Mouse (Mus musculus): ENCODE results near the gene Senp7. TPM values are rescaled to one million over a fixed set of nuclear protein-coding genes. Genes with fewer than 3 reads are reported as not detected.
"Not testable (repeated sequence)": the region's sequence is repeated elsewhere in the genome, so short reads cannot be mapped to it uniquely, and the experiment has no call there.

The Senp7 gene
- total RNA-seq, 1 experiment from 2014 or later = 32.9 TPM

DNA sequence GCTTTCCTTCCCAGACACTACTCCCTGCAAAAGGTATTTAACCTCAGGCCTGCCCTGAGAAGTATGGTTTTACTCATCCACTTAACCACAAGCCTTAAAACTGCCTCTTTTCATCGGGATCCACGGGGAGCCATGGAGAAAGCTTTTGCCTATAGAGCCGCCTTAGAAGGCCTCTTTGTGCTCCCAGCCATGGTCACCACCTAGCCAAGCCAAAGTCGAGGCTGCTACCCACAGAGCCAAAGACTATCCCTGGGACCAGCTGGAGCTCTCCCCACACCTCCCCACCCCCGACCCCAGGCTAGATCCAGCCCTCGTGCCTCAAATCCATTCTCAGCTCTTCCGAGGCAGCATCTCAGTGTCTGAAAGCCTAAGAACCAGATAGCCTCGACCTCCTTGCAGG lies 18.0 kb downstream of the Senp7 start:
- no peak for DNase-seq

DNA sequence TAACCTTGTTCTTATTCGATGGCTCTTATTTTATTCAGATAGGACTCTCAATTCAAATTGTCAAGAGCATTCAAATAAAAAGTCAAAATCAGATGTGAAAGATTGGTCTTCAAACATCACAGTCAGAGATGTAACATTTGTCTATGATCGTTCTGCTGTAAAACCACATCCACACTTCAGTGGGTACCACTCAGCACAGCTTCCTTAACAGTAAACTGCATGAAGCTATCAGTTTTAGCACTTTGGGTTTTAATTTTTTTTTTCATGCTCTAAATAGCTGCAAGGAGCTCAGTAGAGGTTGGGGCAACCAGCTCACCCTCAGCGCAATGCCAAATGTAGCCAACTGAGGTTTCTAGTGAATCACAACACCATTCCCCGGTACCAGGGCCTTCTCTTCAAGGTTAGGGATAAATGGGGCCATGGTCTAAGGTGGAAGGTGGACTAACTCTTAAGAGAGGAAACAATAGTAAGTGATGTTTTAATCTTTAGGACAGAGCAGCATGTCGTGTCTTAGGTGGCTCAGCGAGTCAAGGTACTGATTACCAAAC lies 20.5 kb downstream of the Senp7 start:
- no peak for DNase-seq

DNA sequence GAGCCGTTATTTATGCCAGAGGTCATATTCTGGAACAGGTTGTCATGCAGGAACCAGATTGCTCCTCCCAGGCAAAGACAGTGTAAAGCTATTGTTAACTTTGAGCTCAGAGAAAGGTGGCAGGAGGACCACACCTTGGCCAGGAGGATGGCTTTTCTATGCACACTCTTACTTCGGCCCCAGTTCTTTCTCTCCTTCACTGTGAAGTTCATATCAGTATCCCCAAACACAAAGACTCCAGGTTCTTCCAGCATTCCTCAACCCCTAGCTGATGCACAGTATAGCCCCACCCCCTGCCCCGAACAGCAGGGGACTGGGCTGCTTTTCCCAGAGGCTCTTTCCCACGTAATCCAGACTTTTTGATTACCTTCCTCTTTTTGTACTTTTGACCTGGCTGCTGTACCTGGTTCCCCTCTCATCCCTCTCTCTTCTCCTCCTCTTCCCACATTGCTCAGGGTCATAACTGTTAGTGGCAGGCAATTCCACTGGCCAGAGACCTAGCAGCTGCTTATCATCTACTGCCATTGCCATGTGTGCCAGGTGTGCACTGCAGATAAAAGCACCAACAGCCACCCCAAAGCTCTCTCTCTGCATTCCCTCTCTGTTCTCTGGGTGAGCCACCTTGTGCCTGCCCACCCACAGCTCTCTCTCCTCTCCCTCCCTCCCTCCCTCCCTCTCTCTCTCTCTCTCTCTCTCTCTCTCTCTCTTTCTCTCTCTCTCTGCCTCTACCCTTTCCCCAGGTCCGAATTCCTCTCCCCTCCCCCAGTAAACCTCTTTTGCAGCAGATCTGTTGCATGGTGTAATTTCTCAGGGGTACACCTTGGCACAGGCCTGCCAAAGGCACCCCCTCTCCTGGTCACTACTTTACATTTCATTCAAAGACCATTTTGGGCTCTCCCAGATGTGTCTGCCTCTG lies 23.4 kb downstream of the Senp7 start:
- DNase-seq = no peak

DNA sequence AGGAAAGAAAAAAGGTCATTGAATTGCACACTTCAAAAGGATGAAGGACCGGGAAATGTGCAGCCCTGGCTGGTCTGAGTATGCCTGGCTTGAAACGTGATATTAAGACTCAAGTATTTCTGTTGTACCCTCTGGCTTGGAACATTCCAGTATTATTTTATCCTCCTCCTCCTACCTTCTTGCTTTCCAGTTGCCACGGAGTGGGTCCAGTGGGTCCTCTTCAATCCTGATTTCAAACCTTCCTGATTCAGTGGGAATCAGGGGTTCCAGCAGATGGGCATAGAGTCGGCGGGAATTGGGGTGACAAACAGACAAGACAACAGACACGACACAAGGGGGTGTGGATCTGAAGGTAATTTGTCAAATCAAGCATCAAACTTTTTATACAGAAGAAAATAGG lies 24.4 kb downstream of the Senp7 start:
- DNase-seq = no peak

DNA sequence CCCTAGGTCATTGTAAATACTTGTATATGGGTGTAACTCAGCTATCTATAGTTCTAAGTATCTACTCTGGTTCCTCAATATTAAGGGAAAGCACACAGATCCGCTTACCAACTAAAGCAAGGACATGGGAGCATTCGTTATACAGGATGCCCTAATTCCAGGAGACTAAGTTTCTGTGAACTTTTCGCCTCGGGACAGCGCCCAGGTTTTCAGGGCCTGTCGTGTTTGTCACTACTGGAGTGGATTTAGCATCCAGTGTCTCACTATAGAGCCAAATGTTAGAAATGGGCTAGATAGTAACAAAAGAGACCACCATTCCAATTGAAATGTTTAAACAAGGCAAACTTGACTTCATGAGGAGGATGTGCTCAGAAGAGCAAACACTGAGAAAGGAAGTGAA lies 25.0 kb downstream of the Senp7 start:
- not testable (repeated sequence) for DNase-seq

DNA sequence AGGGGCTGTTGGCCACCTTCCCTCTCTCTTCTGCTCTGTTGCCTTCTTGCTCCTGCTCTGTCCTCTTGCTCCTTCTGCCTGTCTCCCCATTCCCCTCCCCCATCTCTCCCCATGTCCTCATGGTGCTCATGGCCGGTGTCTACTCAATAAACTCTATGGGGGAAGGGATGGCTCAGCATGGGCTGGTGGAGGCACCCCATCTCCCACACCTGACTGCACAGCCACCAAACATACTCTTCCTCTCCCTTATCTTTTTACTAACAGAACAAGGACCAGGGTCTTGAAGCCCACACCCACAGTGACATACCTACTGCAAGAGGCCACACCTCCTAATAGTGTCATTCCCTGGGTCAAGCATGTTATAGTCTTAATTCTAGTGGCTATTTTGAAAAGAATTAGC lies 26.0 kb downstream of the Senp7 start:
- no peak for DNase-seq

DNA sequence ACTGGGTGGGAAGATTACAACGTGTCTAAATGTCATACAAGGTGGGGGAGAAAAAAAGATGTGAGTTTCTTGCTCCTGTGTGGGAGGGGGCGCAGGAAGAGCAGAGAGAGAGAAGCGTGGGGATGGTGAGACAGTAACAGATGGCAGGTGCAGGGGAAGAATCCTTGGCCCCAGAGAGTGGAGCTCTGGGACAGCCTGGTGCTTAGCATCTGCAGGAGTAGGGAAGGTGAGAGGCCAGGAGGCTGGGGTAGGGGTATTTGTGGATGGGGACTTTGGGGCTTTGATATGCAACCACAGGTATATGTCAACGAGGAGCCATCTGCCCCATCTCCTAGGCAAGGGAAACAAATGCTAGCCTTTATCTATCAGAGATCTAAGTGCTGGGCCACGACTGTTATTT lies 26.4 kb downstream of the Senp7 start:
- DNase-seq = no peak

DNA sequence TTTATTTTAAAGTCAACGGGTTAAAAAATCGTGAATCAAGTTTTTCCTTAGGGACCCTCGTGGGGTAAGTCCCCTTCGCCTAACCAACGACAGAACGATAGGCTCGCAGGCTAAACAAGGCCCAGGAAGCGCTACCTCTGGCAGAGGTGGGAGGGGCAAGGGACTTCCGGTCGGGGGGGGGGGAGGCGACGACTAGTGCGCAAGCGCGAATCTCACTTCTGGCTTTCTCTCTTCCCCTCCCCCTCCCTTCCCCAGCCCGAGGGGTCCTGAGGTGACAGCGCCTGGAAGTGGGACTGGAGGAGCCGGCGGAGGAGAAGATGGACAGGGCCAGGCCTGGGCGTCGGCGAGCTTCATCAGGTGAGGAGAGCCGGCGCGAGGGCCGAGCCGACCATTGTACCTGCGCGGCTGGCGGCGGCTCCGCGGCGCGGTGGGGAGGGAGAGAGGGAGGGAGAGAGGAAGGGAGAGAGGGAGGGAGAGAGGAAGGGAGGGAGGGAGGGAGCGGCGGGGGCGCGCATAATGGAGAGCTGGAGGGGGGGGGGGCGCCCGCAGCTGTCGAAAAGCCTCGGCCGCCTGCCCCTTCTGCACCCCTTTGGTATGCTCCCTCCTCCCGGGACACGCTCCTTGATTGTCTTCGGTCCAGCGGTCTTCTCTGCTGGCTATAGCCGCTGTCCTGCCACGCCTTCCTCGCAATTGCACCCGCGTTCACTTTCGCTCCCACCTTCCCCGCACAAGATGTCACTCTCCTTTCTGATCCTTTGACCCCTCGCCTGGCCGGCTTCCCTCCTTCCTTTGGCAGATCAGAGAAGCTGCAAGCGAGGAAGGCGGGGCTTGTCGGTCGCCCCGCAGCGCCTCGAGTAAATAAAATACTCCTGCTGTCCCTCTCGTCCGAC lies 27.3 kb downstream of the Senp7 start:
- peak; percentile 80 for DNase-seq

DNA sequence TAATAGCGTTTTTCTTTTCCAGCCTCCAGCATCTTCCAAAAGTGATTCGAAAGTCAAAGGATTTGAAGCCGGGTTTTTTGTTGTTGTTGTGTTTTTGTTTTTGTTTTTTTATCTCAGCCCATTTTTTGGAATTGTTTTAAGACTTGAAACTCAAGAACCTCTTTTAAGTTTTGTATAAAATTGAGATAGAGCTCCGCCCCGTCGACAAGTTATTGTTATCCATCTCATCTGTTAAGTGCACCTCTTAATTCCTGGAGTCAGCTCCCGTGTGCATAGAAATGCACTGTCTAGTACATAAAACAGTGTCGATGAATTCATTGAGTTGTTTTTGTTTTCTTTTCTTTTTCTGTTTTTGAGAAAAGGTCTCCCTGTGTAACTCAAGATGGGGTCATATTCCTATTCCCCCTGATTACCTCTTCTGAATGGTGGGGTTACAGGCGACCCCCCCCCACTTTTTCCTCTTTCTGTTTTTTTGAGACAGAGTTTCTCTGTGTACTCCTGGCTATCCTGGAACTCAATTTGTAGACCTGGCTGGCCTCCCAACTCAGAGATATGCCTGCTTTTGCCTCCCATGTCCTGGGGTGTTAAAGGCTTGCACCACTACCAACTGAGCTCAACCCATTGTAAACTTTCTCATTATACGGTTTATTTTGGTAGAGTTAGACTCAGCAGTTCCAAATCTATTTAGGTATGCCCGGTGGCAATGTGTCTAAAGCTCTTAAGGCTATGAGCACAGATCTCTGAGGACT lies 28.2 kb downstream of the Senp7 start:
- no peak for DNase-seq

DNA sequence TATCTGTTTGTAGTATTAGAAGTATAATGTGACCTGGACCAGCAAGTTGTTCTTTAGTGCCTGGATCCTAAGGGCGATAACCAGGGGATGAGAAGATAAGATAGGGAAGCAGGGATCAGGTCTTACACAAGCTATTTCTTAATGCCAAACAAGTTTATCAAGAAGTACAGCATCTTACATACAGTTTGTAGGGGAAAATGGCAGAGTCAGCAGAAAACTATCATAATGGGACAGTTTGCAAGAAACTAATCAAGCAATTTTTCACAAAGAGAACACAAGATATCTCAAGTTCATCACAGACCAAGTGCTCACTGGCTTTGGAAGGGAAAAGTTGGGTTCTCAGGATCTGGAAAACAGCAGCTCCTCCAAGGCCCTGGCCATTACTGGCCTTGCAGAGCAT lies 31.3 kb downstream of the Senp7 start:
- no peak for DNase-seq

DNA sequence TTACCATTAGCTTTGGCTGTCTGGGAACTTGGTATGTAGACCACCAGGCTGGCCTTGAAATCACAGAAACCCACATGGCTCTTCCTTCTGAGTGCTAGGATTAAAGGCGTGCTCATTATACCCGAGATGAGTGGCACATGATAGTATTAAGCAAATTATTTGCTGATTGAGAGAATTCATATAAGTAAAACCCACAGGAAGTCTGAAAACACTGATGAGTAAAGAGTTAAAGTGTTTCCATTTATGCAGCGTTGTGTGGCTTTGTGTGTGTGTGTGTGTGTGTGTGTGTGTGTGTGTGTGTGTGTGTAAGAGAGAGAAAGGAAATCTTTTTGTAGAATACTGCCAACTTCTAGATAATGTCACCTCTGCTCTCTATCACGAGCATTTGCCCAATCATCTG lies 33.6 kb downstream of the Senp7 start:
- DNase-seq = no peak

DNA sequence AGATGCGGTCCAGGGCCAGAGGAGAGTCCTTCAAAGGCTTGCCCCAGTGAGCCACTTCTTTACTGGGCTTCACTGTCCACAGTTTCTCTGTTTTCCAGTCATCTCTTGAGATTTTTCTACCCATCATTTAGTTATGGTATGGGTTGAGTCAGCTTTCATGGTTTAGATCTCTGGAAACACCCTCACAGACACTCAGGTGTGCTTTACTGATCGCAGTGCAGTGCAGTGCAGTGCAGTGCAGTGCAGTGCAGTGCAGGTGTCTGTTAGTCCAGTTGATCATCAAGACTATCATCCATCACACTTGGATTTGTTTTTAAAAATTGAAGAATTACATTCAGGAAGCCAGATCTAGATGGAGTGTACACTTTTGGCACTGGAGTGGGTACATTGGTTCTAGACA lies 38.2 kb downstream of the Senp7 start:
- no peak for DNase-seq

DNA sequence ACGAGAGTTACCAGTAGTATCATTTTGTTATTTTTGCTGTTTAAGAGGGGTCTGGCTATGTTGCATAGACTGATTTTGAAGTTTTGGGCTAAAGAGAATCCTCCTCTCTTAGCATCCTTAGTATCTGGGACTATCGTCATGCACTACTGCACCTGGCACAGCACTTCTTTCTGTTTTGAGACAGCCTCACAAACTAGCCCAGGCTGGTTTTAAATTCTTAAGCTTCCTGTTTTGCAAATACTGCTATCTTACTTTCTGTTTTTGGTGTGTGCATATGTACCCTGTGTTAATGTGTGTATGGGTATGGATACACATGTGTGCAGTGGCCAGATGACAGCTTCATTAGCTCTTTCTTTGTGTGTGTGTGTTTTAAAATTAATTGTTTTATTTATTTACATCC lies 42.2 kb downstream of the Senp7 start:
- no peak for DNase-seq

DNA sequence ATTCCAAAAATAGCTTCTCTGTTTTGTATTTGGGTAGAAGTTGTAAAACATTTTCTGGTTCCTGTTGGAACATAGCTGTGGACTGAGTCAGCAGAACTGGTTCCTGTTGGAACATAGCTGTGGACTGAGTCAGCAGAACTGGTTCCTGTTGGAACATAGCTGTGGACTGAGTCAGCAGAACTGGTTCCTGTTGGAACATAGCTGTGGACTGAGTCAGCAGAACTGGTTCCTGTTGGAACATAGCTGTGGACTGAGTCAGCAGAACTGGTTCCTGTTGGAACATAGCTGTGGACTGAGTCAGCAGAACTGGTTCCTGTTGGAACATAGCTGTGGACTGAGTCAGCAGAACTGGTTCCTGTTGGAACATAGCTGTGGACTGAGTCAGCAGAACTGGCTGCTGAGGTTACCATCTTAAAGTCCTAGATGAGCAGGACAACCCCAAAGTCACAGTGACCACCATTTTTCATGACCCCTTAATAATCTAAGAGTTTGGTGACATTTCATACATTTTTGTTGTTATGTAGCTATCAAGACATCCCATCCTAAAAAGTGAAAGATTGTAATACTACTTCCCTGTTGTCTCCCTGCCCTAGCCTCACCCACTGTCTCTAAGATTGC lies 48.4 kb downstream of the Senp7 start:
- DNase-seq = not testable (repeated sequence)

DNA sequence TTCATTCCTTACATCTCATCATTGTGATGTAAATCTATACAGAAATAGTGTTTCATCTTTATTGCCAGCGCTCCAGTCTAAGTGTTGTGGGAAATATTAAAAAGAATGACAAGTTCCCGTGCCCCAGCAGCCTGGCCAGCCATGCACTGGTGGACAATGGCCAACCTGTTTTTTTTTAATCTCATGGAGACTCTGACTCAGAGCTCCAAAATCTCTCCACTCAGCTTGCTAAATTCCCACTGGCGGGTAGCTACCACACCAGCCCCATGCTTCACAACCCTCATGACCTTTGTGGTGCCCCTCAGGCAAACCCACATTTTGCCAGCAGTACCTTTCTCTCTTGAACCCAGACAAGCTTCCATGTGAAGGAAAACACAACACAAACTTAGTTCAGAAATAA lies 67.6 kb downstream of the Senp7 start:
- peak; percentile 7 for DNase-seq

DNA sequence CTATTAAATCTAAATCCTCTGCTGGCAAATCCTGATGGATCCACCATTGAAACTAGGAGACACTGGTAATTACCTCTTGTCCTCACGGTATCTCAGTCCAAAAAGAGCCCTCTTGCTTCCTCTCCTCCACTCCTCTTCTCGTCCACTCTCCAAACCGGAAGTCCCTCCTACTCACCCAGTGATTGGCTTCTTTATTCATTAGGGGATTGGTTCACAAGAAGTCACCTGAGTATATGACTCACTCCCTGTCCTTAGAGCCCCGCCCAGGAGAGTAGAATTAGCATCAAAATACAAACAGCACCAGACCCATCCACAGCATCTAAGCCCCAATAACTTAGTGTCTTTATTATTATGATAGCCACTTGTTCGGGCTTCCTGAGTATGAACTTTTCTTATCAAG lies 68.0 kb downstream of the Senp7 start:
- DNase-seq = no peak

DNA sequence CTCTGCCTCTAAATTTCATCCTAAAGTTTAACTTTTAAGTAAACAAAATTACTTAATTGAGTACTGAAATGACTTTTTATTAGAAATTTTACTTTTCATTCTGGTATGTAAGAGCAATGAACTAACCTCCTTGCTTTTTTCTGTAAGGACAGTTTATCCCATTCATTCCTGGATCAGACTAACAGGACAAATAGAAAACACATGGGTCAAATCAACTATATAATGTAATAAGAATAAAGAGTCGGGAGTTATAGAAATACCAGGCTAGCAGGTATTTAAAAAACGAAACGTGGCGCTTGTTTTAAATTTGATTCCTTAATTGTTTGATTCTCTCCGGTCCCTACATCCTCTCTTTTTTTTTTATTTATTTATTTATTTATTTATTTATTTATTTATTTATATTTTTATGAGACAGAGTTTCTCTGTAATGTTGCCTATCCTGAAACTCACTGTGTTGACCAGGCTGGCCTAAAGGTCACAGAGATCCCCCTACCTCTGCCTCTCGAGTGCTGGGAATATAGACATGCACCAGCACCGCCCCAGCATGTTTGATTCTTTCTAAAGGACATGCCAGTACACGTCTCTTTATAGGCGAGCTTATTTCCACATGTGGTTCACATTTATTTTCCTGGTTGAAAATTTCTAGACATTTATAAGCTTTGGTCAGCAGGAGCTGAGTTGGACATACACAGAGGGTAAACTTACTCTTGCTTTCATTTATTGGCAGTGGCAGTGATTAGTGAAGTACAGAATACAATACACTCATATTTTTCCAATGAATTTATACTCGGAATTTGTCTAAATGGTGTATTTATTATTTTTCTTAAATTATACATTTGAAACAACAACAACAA lies 69.4 kb downstream of the Senp7 start:
- DNase-seq = no peak

DNA sequence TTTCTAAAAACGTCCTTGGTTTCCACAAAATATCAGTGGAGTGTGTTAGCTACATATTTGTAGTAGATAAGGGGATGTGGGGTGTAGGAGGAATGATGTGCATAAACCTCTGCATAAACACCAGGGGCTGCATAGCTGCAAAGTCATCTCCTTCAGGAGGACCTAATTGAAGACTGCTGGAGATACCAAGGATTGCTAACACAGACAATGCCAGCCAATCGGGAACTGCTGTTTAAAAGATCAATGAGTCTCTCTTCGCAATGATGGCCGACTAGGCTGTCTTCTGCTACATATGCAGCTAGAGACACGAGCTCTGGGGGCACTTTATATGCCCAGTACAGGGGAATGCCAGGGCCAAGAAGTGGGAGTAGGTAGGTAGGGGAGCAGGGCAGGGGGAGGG lies 74.4 kb downstream of the Senp7 start:
- DNase-seq = no peak

DNA sequence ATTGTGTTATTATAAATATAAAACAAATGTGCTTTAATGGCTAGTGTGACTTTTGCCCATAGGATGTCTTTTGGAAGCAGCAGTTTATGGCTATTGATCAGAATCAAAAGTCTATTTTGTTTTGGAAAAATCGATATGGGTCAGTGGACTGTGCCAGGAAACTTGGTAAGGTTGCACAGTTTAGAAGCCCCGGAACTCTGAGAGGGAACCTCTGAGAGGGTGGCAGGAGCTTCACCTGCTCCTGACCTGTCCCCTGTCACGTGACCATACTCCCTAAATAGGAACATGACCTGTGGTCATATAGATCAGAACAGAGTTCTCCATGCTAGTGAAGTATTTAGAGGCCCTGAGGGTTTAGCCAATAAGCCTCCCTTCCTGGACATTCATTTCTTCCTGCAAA lies 75.9 kb downstream of the Senp7 start:
- DNase-seq = no peak

DNA sequence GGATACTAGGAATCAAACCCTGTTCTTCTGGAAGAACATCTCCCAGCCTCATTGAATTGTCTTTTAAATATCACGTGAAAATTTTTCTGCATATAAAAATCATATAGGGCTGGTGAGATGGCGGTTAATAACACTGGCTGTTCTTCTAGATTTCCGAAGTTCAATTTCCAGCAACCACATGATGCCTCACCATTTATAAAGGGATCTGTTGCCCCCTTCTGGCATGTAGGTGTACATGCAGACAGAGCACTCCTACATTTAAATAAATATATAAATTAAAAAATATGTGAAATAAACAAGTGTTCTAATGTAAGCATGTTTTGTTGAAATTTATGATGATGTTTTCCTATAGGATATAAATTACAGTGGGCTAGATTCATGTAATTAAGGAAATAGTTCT lies 83.5 kb downstream of the Senp7 start:
- no peak for DNase-seq

DNA sequence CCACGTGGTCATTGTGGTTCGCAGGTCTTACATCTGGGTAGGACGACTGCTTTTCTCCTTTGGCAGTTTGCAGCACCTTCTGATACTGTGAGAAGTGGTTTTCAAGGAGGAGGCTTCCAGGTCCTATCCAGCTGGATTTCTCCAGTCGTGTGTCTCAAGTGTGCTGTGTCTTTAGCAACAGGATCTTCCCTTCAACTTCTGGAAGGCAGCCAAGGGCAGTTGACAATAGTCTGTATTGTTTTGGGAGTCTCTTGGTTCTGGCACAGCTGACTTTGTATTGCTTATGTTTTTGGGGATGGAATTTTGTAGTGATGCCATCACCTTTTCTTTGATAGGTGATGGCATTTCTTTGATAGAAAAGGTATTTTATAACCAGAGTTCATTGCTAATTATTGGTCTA lies 86.0 kb downstream of the Senp7 start:
- no peak for DNase-seq
